Mouse (Mus musculus): ENCODE data around the gene Kbtbd12.

Gene Kbtbd12

DNA sequence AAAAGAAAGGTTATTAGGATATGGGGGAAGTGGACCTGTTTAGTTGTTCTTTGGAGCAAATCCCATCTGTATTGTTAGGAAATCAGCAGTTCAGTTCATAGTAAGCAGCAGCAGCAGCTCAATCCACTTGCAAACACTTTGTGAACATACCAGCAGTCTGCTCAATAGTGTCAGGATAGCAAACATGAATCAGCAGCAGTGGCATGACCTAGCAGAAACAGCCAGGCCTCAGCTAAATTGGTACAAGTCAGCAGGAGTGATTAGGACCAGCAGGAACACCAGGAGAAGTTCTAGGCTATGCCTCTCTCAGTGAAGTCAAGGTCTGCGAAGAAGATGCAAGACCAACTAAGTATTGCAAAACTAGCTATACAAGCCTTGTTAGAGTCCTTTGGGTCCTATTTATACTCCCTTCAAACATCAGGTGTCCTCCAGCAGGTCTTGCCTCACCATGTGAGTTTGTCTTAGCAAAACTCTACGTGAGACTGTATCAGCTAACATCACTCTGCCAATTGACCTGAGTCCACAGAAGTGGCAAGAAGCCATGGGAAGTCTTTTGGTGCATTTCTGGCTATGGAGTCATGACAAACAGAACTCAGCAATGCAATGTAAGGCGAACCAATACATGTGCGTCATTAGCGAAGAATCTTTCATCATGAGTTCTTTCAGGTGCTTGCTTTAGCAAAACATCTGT, at the start of gene Kbtbd12:
Gene Kbtbd12, minus strand, starts transcription at position 340 of the 691 bp plus-strand sequence.
- DNase-seq: no peak

- no peak for DNase-seq
These were observed 45.8 kb upstream of the Kbtbd12 start for GRCm38 (mm10) chr6:88683380-88684053.

- no peak for DNase-seq
These were observed 43.3 kb upstream of the Kbtbd12 start for GRCm38 (mm10) chr6:88681026-88681425.

- DNase-seq: no peak
These were observed 40.0 kb upstream of the Kbtbd12 start for GRCm38 (mm10) chr6:88677738-88678137.

DNA sequence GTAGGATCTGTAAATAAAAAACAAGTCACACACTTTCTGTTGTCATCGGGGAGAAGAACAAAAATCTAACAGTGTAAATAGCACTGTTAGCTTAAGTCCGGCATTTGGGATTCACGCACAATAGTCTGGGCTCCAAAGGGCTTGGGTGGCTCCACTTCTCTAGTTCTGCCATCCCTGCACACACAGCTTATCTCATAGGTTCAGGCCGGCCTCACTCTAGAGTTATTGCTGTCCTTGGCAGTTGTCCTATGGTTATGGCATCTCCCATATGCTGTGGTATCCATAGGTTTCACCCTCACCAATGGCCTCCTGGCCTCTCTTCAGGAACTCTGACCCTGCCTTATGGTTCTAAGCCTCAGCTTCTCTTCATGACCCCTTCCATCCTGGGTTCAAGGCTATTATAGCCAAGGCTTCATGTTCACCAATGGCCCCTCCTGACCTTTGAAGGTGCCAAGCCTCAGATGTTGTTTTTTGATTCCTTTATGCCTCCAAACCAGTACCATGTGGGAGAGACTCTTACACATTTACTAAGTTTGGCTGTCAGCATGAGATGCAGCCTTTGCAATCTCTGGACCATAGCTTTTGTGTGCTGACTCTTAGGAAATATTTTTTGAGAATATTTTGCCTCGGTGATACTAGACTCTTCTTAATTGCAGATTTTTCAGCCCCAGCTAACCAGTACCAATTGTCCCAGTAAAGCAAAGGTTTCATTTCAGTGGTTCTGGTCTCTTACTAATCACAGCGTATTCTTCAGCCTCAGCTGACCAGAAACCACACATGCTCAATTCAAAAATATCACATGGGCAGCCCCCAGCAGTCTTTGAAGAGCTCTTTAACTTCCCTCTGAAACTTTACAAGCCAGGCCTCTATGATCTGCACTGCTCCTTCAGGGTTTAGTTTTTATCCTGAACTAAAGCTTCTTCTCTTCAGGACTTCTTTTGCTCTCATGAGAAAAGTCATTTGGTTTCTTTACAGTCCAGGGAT, 39.3 kb upstream of the Kbtbd12 start:
- DNase-seq: no peak

- DNase-seq: no peak
These were observed 38.1 kb upstream of the Kbtbd12 start for GRCm38 (mm10) chr6:88675815-88676214.

DNA sequence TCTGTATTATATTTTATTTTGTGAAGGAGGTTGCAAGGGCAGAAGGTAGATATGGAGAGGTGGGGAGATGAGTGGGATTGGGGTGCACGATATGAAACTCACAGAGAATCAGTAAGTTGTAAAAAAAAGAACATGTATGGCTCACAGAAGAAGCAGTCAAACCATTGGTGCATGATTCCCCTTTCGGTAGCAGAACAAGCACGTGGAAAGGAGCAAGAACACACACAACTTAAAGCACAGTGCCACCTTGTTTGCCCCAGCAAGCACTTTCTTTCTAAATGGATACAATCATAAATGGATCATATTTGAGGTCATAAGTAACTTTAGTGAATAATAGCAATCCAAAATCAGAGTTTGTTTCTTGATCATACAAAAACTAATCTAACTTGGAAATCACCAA, 24.5 kb upstream of the Kbtbd12 start:
- no peak for DNase-seq

DNA sequence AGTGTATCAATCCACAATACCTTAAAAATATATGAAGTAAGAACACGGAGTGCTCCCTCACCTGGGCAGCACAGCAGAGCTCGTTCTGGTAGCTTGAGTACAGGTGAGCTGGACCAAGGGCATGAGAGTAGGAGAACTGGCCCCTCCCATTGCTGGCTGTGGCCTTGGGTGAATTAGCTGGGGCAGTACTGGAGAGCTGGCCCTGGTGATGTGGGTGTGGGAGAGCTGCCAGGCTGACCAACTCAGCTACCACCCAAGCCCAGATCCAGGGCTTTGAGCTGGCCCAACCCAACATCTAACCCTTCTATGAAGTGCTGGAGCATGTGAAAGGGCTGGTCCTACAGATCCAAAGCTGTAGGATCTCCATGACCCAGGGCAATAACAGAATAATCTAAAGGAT, 23.9 kb upstream of the Kbtbd12 start:
- DNase-seq: no peak

DNA sequence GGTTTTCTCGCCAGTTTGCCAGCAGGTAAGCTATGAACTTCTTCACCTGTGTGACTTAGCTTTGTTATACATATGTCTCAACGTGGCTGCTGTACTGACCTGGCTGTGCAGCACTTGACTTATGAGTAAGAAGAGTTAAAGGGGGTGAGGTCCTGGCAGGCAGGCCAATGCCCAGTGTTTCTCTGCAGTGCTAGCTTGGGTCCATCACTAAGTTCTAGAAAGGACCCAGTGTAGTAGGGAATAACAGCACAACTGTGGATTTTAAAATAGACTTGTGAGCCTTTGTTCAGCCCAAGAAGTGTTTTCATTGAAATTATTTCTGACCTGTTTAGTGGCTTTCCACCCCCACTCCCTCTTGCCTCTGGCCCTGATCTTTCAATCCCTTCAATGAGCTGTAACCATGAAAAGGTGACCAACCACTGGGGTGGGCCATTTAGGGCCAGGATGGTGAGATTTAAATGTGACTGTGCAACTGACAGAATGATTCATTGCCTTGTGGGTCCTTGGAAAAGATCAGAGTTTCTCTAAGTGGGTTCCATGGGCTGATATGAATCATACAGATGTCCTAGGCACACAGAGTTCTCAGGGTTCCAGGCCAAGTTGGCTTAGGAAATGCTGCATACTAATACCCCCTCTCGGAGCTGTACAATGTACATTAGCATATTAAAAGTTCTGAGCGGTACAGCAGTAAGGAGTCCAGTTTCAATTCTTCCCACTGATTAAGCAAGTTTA, 10.0 kb upstream of the Kbtbd12 start:
- no peak for DNase-seq

DNA sequence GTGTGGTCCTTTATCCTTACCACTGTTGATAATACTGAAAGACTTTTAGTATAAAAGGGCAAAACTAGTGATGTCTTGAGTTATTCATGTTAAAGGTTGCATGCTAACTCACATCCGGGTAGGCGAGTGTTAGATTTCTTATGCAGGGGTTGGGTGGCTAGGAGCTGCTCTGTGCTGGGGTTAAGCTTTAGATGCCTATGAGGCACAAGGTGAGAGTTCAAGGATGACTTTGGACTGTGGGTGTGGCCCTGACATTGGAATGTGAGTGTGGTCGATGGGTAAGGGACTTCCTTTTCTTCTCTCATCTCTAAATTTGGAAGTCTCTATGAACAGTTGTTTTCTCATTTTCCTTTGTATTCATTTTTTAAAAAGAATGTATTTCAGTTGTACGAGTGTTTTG, 7.0 kb upstream of the Kbtbd12 start:
- DNase-seq: no peak

DNA sequence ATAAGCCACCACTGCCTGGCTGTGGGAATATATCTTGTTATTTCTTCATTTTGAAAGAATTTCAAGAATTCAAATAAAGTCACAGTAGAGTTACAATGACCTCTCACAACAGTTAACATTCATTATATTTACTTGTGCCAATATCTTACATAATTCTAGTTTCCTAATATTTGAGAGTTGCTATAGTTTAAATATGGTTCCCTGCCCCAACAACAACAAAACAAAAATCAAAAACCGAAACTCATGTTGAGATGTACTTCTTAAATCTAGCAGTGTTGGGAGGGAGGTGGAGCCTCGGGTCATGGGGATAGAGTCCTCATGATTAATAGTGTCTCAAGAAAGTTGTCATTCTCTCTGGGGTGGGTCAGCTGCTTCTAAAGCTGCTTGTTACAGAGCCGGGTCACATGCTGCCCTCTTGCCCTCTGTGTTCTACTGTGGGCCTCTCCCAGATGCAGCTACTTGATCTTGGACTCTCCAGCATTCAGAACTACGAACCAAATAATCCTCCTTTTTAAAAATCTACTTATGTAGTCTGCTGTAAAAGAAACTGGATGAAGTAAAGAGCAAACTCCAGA, 3.7 kb upstream of the Kbtbd12 start:
- DNase-seq: no peak

DNA sequence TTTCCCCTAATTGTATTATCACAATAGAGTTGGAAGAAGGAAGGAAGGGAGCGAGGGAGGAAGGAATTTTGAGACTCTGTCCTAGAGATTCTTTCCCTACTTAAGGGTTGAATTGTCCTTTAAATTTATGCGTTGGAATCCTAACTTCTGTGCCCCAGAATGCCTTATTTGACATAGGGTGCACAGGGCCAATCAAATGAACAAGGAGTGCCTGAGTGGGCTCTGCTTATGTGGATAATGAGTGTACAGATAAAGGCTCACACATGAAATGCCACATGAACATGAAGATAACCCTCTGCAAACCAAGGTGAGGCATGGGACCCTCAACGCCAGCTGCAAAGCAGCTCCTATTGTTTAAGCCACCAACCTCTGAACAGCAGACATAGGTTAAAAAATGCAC, 2.6 kb upstream of the Kbtbd12 start:
- DNase-seq: no peak

DNA sequence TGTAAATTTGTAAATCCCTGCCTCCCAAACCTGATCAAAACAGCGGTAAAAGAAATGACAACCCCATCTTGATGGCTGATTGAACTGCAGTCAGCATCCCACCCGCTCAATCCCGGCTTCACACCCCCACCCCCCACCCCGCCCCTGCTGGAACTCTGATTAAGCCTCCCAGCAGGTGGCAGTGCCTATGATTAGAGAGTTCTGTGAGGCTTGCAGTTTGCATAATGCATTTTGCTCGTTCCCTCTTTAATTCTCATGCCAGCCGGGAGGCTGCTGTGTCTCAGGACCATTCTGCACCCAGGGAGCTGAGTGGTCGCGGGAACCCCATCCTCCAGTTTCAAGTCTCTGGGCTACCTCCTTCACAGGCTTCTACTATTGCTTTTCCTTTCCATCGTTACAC, 2.2 kb upstream of the Kbtbd12 start:
- no peak for DNase-seq

DNA sequence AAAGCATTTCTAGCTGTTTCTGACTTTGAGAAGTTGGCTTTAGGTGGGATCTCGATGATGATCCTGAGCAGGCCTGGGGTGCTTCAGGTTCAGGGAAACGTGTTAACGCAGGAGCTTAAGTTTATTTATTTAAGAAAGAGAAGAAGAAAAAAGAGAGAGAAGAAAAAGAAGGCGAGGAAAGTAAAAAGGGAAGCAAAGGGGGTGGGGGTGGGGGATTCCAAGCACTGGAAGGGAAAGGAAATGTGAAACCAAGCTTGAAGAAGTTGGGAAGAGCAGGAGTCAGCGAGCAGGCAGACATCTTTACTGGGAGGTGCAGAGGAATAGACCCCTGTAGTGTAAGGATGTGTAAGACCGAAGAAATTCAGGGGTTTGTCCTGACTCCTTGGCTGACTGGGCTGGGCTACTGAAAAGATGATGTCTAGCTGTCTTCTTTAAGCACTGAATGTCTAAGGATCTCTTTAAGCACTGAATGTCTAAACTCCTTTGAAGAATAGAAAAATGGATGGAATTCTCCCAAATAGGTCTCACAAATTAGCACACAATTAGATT, 1.7 kb upstream of the Kbtbd12 start:
- no peak for DNase-seq

GRCm38 (mm10) chr6:88638917-88639316, 1.2 kb upstream of the Kbtbd12 start:
- DNase-seq: no peak

GRCm38 (mm10) chr6:88635881-88636754, 1.6 kb downstream of the Kbtbd12 start:
- DNase-seq: no peak

DNA sequence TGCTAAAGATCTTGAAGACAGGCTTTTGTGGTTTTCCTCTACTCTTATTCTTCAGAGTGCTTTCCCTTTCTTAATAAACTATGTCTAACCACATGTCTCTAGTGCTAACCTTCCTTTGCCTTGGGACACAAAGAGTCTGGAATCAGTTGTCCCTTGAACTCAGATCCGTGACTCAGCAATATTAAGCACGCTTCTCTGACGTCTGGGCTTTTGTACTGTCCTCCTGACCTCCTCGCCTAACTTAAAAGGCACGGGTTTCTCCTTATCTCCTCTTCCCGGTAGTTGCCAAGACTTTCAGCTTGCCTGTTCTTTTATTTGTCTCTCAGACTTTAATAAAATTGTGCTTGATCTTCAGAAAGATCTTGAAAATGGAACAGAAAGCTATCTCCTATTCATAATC, 6.5 kb downstream of the Kbtbd12 start:
- DNase-seq: no peak

- DNase-seq: no peak
These were observed 7.2 kb downstream of the Kbtbd12 start for GRCm38 (mm10) chr6:88630560-88630959.

DNA sequence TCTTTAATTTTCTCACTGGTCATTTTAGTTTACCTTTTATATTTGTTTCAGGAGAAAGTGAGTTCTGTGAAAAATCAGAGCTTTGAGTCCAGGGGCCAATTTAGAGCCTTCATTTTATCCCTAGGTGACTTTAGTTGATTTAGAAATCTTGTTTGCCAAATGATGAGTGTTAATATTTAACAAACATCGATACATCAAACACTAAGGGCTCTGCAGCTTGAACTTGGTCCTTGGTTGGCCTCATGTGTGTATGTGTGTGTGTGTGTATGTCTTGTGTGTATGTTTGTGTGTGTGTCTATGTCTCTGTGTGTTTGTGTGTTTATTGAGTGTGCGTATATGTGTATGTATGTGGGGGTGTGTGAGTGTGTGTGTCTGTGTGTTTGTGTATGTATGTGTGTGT, 7.9 kb downstream of the Kbtbd12 start:
- DNase-seq: no peak

GRCm38 (mm10) chr6:88627317-88627811, 10.4 kb downstream of the Kbtbd12 start:
- DNase-seq: peak; percentile 47 to 52

DNA sequence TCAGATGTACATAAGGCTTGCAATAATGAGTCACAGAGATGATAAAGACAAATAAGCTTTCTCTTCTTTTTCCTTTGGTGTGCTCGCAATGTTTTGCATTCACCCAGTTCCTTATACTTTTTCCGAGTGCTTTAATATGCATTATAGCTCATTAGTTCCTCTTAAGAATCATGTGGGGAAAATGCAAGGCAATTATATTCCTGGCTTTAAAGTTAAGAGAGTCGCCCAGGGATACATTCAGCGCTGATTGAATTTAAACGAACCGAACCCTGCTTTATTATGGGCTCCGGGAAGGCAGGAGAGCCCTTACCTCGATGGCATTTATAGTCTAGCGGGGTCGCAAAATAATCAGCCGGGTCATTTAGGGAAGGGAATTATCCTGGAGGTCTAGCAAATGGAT, 10.8 kb downstream of the Kbtbd12 start:
- DNase-seq: no peak
